Mouse (Mus musculus): Measurements from ENCODE around the gene Taok1.
"Not testable (repeated sequence)": the region's sequence is repeated elsewhere in the genome, so short reads cannot be mapped to it uniquely, and the experiment has no call there.

The Taok1 gene

DNA sequence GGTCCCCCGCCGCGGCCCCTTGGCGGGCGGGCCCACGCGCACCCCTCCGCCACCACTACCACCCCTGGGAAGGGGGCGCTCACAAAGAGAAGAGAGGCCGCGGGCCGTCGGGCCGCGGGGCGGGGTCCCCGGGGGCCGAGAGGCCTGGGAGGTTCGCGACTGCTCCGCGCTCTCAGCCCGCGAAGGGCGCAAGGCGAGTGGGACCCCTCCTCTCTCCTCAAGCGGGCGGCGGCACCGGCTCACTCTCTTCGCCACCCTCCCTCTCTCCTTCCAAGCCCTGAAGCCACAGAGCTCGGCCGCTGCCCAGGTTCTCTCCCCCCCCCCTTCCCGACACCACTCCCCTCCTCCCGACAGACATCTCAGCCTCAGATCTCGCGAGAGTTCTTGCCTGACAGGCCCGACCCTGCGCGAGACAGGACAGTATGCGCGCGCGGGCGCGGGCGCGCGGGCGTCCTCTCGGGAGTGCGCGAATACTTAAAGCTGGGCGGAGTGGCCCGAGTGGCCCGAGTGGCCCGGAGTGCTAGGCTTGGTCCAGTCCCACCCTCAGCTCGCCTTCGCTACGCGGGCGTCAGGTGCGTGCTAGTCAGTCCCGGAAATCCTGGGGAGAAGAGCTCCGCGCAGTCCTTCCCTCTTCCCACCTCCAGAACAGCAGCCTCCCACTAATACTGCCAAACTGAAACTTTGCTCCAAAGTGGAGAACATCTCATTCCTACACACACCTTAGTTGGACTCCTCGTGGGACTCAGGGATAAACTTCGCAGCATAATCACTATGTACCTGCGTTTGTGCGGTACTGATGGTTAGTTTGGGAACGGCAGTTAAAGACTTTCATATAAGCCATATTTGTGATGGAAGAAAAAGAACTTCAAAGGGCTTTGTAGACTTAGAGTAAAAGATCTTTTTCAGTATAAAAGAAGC is at the start of gene Taok1:
Gene Taok1 (minus strand): TSS at position 278 of the 918 bp plus-strand sequence.
- DNase-seq: peak; percentile 89 to 94

GRCm38 (mm10) chr11:77653406-77654190 is 46.0 kb upstream of the Taok1 start:
- DNase-seq: not testable (repeated sequence)

DNA sequence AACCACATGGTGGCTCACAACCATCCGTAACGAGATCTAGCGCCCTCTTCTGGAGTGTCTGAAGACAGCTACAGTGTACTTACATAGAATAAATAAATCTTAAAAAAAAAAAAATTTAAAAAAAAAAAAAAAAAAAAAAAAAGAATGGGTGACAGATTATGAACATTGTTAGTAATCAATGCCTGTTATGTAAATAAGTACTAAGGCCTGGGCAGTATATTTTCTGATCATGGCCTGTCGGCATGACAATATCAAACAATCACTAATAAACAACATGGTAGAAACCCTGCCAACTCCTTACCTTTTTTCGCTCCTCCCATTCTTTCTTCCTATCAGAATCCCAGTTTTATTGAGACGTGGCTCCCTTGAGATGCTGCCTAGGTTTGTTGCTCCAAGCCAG is 44.9 kb upstream of the Taok1 start:
- DNase-seq: no peak

GRCm38 (mm10) chr11:77648878-77649277 is 41.3 kb upstream of the Taok1 start:
- DNase-seq: no peak

DNA sequence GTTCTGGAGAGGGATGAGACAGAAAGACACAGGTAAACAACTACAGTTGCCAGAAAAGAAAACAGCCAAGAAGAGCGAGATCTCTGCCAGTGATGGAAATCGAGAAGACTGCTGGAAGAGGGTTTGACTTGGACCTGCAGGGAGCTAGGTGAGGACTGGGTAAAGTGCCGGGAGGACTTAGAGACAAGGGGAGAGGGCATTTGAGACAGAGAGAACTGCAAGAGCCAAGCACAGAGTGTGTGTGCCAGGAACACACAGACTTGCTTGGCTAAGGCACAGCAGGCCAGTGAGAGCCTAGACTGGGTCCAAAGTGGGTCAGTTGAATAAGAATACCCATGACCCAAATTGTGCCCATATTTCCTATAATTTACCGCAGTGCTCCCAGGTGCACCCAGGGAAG is 37.9 kb upstream of the Taok1 start:
- no peak for DNase-seq

- no peak for DNase-seq
These were observed 33.8 kb upstream of the Taok1 start for GRCm38 (mm10) chr11:77641390-77641789.

- peak; percentile 50 to 83 for DNase-seq
These were observed 22.6 kb upstream of the Taok1 start for GRCm38 (mm10) chr11:77630257-77630670.

GRCm38 (mm10) chr11:77629476-77629875 is 21.9 kb upstream of the Taok1 start:
- DNase-seq: no peak

GRCm38 (mm10) chr11:77626596-77627535 is 19.3 kb upstream of the Taok1 start:
- DNase-seq: no peak

DNA sequence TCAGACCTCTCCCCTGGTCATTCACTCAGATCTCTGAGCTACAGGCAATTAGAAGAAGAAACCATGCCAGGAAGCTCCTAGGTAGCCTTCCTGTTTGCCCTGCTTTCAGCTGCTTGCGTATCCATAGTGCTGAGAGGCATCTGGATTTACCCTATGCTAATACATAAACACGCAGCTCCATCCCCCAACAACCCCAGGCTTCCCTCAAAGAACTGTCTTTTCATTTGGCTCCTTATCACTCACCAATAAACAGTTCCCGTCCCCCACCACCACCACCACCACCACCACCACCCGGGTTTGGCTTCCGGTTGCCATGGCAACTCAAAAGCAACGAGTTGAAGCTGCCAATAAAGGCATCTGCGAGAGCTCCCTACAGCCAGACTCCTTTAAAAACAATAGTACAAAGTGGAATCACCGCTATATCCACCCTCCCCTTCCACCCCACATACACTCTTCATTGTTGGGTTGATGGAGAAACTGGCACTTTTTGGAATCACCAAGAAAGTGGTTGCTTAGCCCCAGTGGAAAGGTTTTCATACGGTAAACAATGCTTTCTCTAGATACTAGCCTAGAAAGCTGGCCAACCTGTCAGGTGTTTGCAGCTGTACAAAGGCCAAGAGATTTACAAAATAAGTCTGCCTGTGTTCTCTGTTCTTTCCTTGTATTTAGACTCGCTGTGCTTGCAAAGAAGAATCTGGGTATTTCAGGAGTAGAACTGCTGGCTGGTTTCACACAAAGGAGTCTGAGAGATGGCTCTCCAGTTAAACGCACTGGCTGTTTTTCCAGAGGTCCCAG is 17.6 kb upstream of the Taok1 start:
- DNase-seq: no peak

DNA sequence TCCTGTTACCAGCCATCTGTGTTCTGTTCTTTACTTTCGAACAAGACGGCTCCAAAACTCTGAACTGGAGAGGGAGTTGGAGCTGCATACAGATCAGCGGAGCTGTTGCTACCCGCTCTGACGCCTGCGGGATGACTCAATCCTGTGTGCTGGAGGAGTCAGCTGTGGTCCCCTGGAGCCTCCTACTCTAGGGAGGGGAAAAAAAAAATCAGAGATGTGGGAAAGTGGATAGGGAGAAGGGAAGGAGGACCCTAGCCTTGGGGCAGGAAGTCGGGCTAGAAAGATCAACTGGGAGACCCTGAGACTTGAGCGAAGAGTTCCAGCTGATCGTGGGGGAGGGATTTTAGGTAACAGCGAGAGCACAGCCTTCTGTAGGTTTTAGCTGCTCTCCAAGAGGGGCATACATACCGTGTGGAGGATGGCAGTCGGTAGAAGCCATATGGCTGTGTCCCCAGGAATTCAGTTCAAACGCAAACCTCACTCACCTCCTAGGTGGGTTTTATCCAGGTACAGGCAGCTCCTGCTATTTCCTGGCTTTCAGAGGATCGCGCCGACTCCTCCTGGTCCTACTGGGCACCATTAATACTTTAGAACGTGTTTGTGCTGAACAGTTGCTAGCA is 16.9 kb upstream of the Taok1 start:
- no peak for DNase-seq

- no peak for DNase-seq
These were observed 16.4 kb upstream of the Taok1 start for GRCm38 (mm10) chr11:77624002-77624401.

- no peak for DNase-seq
These were observed 14.4 kb upstream of the Taok1 start for GRCm38 (mm10) chr11:77621902-77622535.

DNA sequence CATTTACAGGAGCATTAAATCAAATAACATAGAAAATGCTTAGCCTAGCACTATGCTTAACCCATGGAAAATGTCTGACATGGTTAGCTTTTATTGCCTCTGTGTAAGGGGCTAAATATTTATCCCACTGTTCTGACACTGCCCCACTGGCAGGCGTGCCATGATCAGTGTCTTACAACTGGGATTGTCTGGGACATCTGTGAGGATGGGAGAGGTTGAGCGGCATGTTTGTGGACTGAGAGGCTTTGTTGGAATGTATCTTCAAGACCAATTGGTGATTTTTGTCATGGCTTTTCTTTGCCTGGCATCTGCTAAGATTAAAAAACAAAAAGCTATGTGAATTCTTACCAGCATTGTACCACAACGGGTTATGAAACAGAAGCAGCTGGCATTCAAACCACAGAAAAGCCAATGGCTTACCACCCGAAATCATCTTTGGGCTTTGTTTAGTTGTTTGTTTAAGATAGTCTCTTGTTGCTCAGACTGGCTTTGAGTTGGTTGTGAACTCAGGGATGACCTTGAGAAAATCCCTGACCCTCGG is 7.5 kb upstream of the Taok1 start:
- no peak for DNase-seq

GRCm38 (mm10) chr11:77606835-77607537 is 629 bp downstream of the Taok1 start:
- peak; percentile 27 to 36 for DNase-seq

- DNase-seq: no peak
These were observed 1.2 kb downstream of the Taok1 start for GRCm38 (mm10) chr11:77606469-77606834.

GRCm38 (mm10) chr11:77597266-77597665 is 10.3 kb downstream of the Taok1 start:
- no peak for DNase-seq

DNA sequence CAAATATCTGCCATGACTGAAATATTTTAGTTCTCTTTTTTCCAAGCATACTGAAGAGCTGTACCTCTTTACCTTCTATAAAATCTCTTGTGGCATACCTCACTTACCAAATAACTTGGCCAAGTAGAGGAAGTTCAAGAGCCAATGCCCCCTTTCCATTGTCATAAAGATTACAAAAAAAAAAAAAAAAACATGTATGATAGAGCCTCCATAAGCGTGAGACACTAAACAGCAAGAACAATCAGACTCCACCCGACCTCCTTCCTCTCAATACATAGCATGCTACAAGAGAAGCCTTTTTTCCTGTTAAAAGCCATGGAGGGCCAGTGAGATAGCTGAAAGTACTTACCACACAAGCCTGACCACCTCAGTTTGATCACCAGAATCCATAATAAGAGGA is 16.2 kb downstream of the Taok1 start:
- DNase-seq: no peak

DNA sequence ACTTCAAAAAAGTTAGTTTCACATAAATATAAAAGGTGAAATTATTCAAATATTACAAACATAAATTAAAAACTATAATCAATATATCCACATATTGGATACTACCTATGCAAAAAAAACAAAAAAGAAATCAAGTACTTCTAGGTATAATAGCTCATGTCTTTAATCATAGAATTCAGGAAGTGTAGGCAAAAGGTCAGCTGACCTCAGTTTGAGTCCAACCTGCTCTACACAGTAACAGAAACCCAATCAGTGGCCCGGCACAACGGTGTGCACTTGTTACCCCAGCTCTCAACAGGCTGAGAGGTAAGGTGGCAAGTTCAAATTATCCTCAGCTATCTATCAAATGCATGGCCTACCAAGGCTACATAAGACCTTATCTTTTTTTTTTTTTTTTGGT is 16.8 kb downstream of the Taok1 start:
- no peak for DNase-seq

- no peak for DNase-seq
These were observed 22.4 kb downstream of the Taok1 start for GRCm38 (mm10) chr11:77585201-77585600.
